Mouse (Mus musculus) CH12.LX (cell line): ENCODE measurements around the gene Scnn1a. TPM values are rescaled to one million over a fixed set of nuclear protein-coding genes. Genes with fewer than 3 reads are reported as not detected.

ENCODE experiments used
- DNase-seq: peaks from one replicate; pipeline ENCODE4 v3.0.0-alpha.2; 2013; ENCODE audit errors: extremely low read depth
- H3K27ac ChIP-seq: 2 replicates; pipeline ENCODE4 v1.5.1; 2012; ENCODE audit warnings: low read depth, mild to moderate bottlenecking, control low read depth, moderate library complexity; ENCODE audit not compliant: insufficient read depth
- H3K27me3 ChIP-seq: replicated peaks from 2 replicates; pipeline ENCODE3; 2012; ENCODE audit warnings: inconsistent platforms
- H3K36me3 ChIP-seq, 2 experiments: replicated peaks in 1 of 2; 2 replicates each; pipeline versions ENCODE3 to v1.6.1; 2012; ENCODE audit warnings: inconsistent platforms in 1 of 2, low read length in 1 of 2, mild to moderate bottlenecking in 1 of 2, mixed read lengths in 1 of 2, moderate library complexity in 1 of 2; ENCODE audit not compliant: control insufficient read depth in 1 of 2, insufficient read depth in 1 of 2
- H3K4me1 ChIP-seq, 2 experiments: 2 replicates each; pipeline ENCODE4 v1.6.1; 2012; ENCODE audit warnings: inconsistent platforms in 1 of 2, moderate library complexity in 1 of 2; ENCODE audit not compliant: insufficient read depth in 2 of 2, control insufficient read depth in 1 of 2
- H3K4me2 ChIP-seq: 2 replicates; pipeline ENCODE4 v1.6.1; 2012; ENCODE audit warnings: low read depth, mild to moderate bottlenecking, control low read depth; ENCODE audit not compliant: poor library complexity, insufficient read depth, severe bottlenecking
- H3K4me3 ChIP-seq, 3 experiments: fragments of 150-350 bp in 1 of 3; sonication (generic) in 1 of 3; replicated peaks in 1 of 3; 2 replicates each; pipeline versions ENCODE3 to v1.5.1; 2011 to 2012; ENCODE audit warnings: low read depth in 2 of 3, low read length in 2 of 3, mild to moderate bottlenecking in 2 of 3, moderate library complexity in 2 of 3, control low read depth in 1 of 3, improper control_type of control experiment in 1 of 3, inconsistent platforms in 1 of 3, mixed read lengths in 1 of 3; ENCODE audit not compliant: poor library complexity in 1 of 3
- H3K79me2 ChIP-seq: replicated peaks from 2 replicates; pipeline ENCODE4 v1.6.1; 2012; ENCODE audit warnings: mild to moderate bottlenecking, moderate library complexity; ENCODE audit not compliant: control insufficient read depth, poor library complexity, insufficient read depth, severe bottlenecking; ENCODE audit errors: extremely low read depth
- H3K9ac ChIP-seq: 2 replicates; pipeline ENCODE4 v1.6.1; 2012; ENCODE audit warnings: low read depth, mild to moderate bottlenecking, control low read depth, moderate library complexity; ENCODE audit not compliant: insufficient read depth
- H3K9me3 ChIP-seq: replicated peaks from 2 replicates; pipeline ENCODE3; 2012; ENCODE audit warnings: low read length, inconsistent platforms, mixed read lengths
- BHLHE40 ChIP-seq: IDR thresholded peaks from 2 replicates; pipeline ENCODE4 v1.6.1; 2011; ENCODE audit warnings: mild to moderate bottlenecking, low read depth, low read length, improper control_type of control experiment
- CHD2 ChIP-seq: IDR thresholded peaks from 2 replicates; pipeline ENCODE4 v1.6.1; 2011; ENCODE audit warnings: low read length, improper control_type of control experiment
- CTCF ChIP-seq, 2 experiments: IDR thresholded peaks in 1 of 2; conservative IDR thresholded peaks in 1 of 2; 2 replicates each; pipeline ENCODE4 v1.5.1; 2011 to 2012; ENCODE audit warnings: low read depth in 2 of 2, low read length in 2 of 2, improper control_type of control experiment in 1 of 2, inconsistent platforms in 1 of 2, mild to moderate bottlenecking in 1 of 2, moderate library complexity in 1 of 2
- E2F4 ChIP-seq: IDR thresholded peaks from 2 replicates; pipeline ENCODE4 v1.6.1; 2011; ENCODE audit warnings: low read depth, low read length, improper control_type of control experiment; ENCODE audit not compliant: insufficient replicate concordance
- ELF1 ChIP-seq: IDR thresholded peaks from 2 replicates; pipeline ENCODE4 v1.6.1; 2014; ENCODE audit warnings: low read depth, mild to moderate bottlenecking, inconsistent platforms, low read length, improper control_type of control experiment
- ETS1 ChIP-seq: conservative IDR thresholded peaks from 2 replicates; pipeline ENCODE4 v1.6.1; 2012; ENCODE audit warnings: low read depth, mild to moderate bottlenecking, inconsistent platforms, low read length, improper control_type of control experiment, moderate library complexity
- GABPA ChIP-seq: IDR thresholded peaks from 2 replicates; pipeline ENCODE4 v1.6.1; 2012; ENCODE audit warnings: low read depth, low read length, improper control_type of control experiment, inconsistent platforms; ENCODE audit not compliant: insufficient replicate concordance
- IRF4 ChIP-seq: IDR thresholded peaks from 2 replicates; pipeline ENCODE4 v1.6.1; 2014; ENCODE audit warnings: low read depth, mild to moderate bottlenecking, inconsistent platforms, low read length, improper control_type of control experiment
- JUND ChIP-seq: conservative IDR thresholded peaks from 2 replicates; pipeline ENCODE4 v1.6.1; 2011; ENCODE audit warnings: low read depth, low read length, improper control_type of control experiment
- MAFK ChIP-seq: IDR thresholded peaks from 2 replicates; pipeline ENCODE4 v1.6.1; 2011; ENCODE audit warnings: low read length, improper control_type of control experiment; ENCODE audit not compliant: insufficient replicate concordance
- MAX ChIP-seq: IDR thresholded peaks from 2 replicates; pipeline ENCODE4 v1.6.1; 2011; ENCODE audit warnings: low read length, improper control_type of control experiment
- MXI1 ChIP-seq: IDR thresholded peaks from 2 replicates; pipeline ENCODE4 v1.6.1; 2011; ENCODE audit warnings: mild to moderate bottlenecking, low read depth, low read length, improper control_type of control experiment
- MYC ChIP-seq: IDR thresholded peaks from 2 replicates; pipeline ENCODE4 v1.6.1; 2011; ENCODE audit warnings: low read depth, mild to moderate bottlenecking, improper control_type of control experiment, low read length
- NELFE ChIP-seq: IDR thresholded peaks from 2 replicates; pipeline ENCODE4 v1.6.1; 2011; ENCODE audit warnings: low read depth, low read length, improper control_type of control experiment
- PAX5 ChIP-seq: IDR thresholded peaks from 2 replicates; pipeline ENCODE4 v1.6.1; 2012; ENCODE audit warnings: low read length, inconsistent platforms, mixed read lengths
- POLR2A ChIP-seq: IDR thresholded peaks from 2 replicates; pipeline ENCODE4 v1.6.1; 2011; ENCODE audit warnings: low read depth, mild to moderate bottlenecking, improper control_type of control experiment, low read length
- RAD21 ChIP-seq: IDR thresholded peaks from 2 replicates; pipeline ENCODE4 v1.6.1; 2011; ENCODE audit warnings: low read depth, mild to moderate bottlenecking, low read length, improper control_type of control experiment, moderate library complexity
- RCOR1 ChIP-seq: conservative IDR thresholded peaks from 2 replicates; pipeline ENCODE4 v1.6.1; 2012; ENCODE audit warnings: low read depth, mild to moderate bottlenecking, inconsistent platforms, low read length, improper control_type of control experiment
- SMC3 ChIP-seq: IDR thresholded peaks from 2 replicates; pipeline ENCODE4 v1.6.1; 2011; ENCODE audit warnings: low read depth, low read length, improper control_type of control experiment
- TBP ChIP-seq: conservative IDR thresholded peaks from 2 replicates; pipeline ENCODE4 v1.6.1; 2011; ENCODE audit warnings: low read depth, low read length, improper control_type of control experiment
- ZMIZ1 ChIP-seq: IDR thresholded peaks from 2 replicates; pipeline ENCODE4 v1.6.1; 2012; ENCODE audit warnings: low read depth, mild to moderate bottlenecking, inconsistent platforms, low read length, improper control_type of control experiment
- dilution Hi-C: fragments of 300-500 bp; cut with MboI; formaldehyde crosslinking; loops from 2 replicates; pipeline ENCODE4 v1.14.3; 2020; ENCODE audit warnings: low sequenced_read_pairs; ENCODE audit not compliant: extremely low pct_unique_long_range_greater_than_20kb, extremely low pct_ligation_motif_present
- in situ Hi-C: fragments of 300-500 bp; cut with MboI; formaldehyde crosslinking; loops from 3 replicates; pipeline ENCODE4 v1.14.3; 2019; ENCODE audit warnings: low sequenced_read_pairs, low pct_ligation_motif_present, low pct_unique_long_range_greater_than_20kb, mixed read lengths
- polyA plus RNA-seq: library from polyadenylated mRNA; unstranded; fragments of >175 nt; gene quantifications from 2 replicates; pipeline ENCODE4 v1.2.1, GENCODE M21; 2012; ENCODE audit warnings: low read depth; ENCODE audit not compliant: insufficient read length
- total RNA-seq, 2 experiments: library from RNA; depleted of rRNA; stranded (reverse); fragments of 300-350 nt in 1 of 2; fragments of >200 nt in 1 of 2; gene quantifications; 2 replicates each; pipeline ENCODE4 v1.2.3; 2012 to 2014

The Scnn1a gene
- total and polyA plus RNA-seq, 3 experiments: not detected

DNA sequence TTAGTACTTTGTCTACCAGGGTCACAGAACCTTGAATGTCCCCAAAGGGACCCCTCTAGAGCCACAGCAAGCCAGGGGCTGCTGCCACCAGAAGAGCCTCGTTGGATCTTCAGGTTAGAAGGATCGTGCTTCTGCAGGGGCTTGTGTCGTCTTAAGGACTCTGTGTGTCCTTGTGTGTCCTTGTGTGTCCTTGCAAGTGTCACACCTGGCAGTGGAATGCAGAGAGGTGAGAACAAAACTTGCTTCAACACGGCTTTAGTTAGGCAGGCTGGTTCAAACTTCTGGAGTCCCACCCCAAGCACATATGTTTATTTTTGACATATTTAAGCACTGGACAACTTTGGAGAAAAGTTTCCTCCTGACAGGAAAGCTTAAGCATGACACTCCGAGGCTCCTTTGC lies 31.7 kb upstream of the Scnn1a start:
- Histone ChIP-seq H3K27ac (no peak overlapping the region), H3K27me3 (peaks cover 79% of the 10 kb centered on the region), H3K9ac (no peak overlapping the region), H3K79me2 (no peaks in the 10 kb centered on the region), H3K4me3 (no peak overlapping the region), H3K36me3 (no peaks in the 10 kb centered on the region), H3K4me1 (no peaks in the 10 kb centered on the region), H3K9me3 (peaks cover 21% of the 10 kb centered on the region)
- DNase-seq: no peak
- TF ChIP-seq ZMIZ1 (no peak), E2F4 (no peak), RCOR1 (no peak), ETS1 (no peak), CHD2 (no peak), BHLHE40 (no peak), GABPA (no peak), RAD21 (no peak), IRF4 (no peak), JUND (no peak)
- TF ChIP-seq, all 38 proteins: peak for 0
- no peak overlapping the region for H3K4me2 ChIP-seq
- in situ Hi-C loops (no loop called here), dilution Hi-C loops (no loop called here)

DNA sequence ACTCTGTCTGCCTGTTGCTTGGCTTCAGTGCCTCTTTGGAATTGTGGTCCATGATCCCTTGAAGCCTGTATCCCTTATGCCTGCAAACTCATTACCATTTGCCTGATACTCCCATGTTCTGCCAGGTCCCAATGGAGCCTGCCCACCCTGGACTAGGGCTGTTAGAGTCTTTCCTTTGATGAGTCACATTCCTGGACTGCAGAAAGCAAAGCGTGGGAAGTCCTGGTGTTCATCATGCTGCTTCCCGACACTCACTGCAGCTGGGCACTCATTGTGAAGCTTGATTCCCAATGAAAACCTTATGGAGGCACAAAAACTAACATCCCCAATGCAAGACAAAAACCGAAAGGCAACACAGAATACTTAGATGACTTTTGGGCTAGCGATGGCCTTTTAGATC lies 29.1 kb upstream of the Scnn1a start:
- Histone ChIP-seq H3K79me2 (no peaks in the 10 kb centered on the region), H3K9ac (no peak overlapping the region), H3K4me2 (no peak overlapping the region), H3K27me3 (peaks cover 93% of the 10 kb centered on the region), H3K9me3 (peaks cover 17% of the 10 kb centered on the region), H3K27ac (no peak overlapping the region), H3K4me1 (no peaks in the 10 kb centered on the region), H3K36me3 (no peaks in the 10 kb centered on the region), H3K4me3 (no peak overlapping the region)
- no peak for TF ChIP-seq ETS1
- TF ChIP-seq PAX5: no peak
- TF ChIP-seq ELF1: no peak
- TF ChIP-seq RAD21: no peak
- TF ChIP-seq MAFK: no peak
- TF ChIP-seq MYC: no peak
- no peak for TF ChIP-seq NELFE
- TF ChIP-seq E2F4: no peak
- TF ChIP-seq TBP: no peak
- no peak for TF ChIP-seq CTCF (conservative IDR thresholded peaks at IDR 0.05 in 1 of 2, IDR thresholded peaks at IDR 0.05 in 1 of 2; ENCODE audit: low read depth in 2 of 2, low read length in 2 of 2)
- TF ChIP-seq POLR2A: no peak
- no peak for TF ChIP-seq SMC3
- TF ChIP-seq MXI1: no peak
- no peak for TF ChIP-seq MAX
- dilution Hi-C loops (no loop called here), in situ Hi-C loops (no loop called here)
- no peak for DNase-seq
